Mouse (Mus musculus) hindbrain, postnatal 0 days (tissue): ENCODE data around the gene Dcaf8. TPM values are rescaled to one million over a fixed set of nuclear protein-coding genes. Genes with fewer than 3 reads are reported as not detected.
A peak's percentile ranks its signal among the peaks of the same experiment; 100 is the strongest.

Experiments used
- ATAC-seq: fragments of 200-750 bp; cut with Nextera tagmentation; 2 replicates; pipeline ENCODE4 v1.8.0; 2017; ENCODE audit warnings: mild to moderate bottlenecking, moderate TSS enrichment, moderate library complexity
- DNase-seq: peaks from one replicate; pipeline ENCODE4 v3.0.0-alpha.2; 2015; ENCODE audit warnings: low spot score
- H3K27ac ChIP-seq: fragments of 300-500 bp; sonication (generic); 2 replicates; pipeline ENCODE4 v1.5.1; 2014; ENCODE audit warnings: mild to moderate bottlenecking
- H3K27me3 ChIP-seq: fragments of 300-500 bp; sonication (generic); 2 replicates; pipeline ENCODE4 v1.6.1; 2014; ENCODE audit warnings: low read length, mixed read lengths; ENCODE audit not compliant: insufficient read depth
- H3K36me3 ChIP-seq: fragments of 300-500 bp; sonication (generic); 2 replicates; pipeline ENCODE4 v1.6.1; 2014; ENCODE audit warnings: low read length, mixed read lengths; ENCODE audit not compliant: insufficient read depth
- H3K4me1 ChIP-seq: fragments of 300-500 bp; sonication (generic); 2 replicates; pipeline ENCODE4 v1.6.1; 2014; ENCODE audit warnings: antibody characterized with exemption, low read length, mixed read lengths; ENCODE audit not compliant: insufficient read depth
- H3K4me2 ChIP-seq: fragments of 300-500 bp; sonication (generic); 2 replicates; pipeline ENCODE4 v1.6.1; 2014; ENCODE audit warnings: low read depth, mild to moderate bottlenecking, low read length, moderate library complexity, mixed read lengths
- H3K4me3 ChIP-seq: fragments of 300-500 bp; sonication (generic); 2 replicates; pipeline ENCODE4 v1.5.1; 2014; ENCODE audit warnings: low read length
- H3K9ac ChIP-seq: fragments of 300-500 bp; sonication (generic); replicated peaks from 2 replicates; pipeline ENCODE4 v1.6.1; 2014; ENCODE audit warnings: mild to moderate bottlenecking, low read length, moderate library complexity, mixed read lengths
- H3K9me3 ChIP-seq: fragments of 300-500 bp; sonication (generic); 2 replicates; pipeline ENCODE4 v1.6.1; 2016; ENCODE audit warnings: low read length, mixed read lengths
- CTCF ChIP-seq: IDR thresholded peaks from 2 replicates; pipeline ENCODE4 v1.5.1; 2016; ENCODE audit warnings: antibody characterized with exemption, control low read depth, low read depth
- WGBS: fragments of 180-500 bp; shearing (Covaris S2); extraction: QIAGEN DNeasy Blood & Tissue Kit; methylation state at CpG from one replicate; pipeline ENCODE4 v1.1.7; 2014; 5-methylcytosine and 5-hydroxymethylcytosine counted together
- polyA plus RNA-seq: library from polyadenylated mRNA; unstranded; fragments of >200 nt; fragmentation: Nextera tagmentation; extraction: Ambion mirVana; gene quantifications from 2 replicates; pipeline ENCODE4 v1.2.1, GENCODE M21; 2015
- total RNA-seq: library from RNA; depleted of rRNA; stranded (reverse); fragments of >200 nt; gene quantifications from 2 replicates; pipeline ENCODE4 v1.2.3, GENCODE M21; 2014

Dcaf8 gene
- total and polyA plus RNA-seq, 2 experiments from 2014 or later: 73.0 to 73.1 TPM

- H3K36me3 ChIP-seq: peaks cover 65% of the 10 kb centered on the region
- H3K4me1 ChIP-seq: no peaks in the 10 kb centered on the region
- DNase-seq (peak; percentile 37), ATAC-seq (peak; percentile 75; the same call in 1 of the 2 replicates)
- no peaks in the 10 kb centered on the region for H3K27me3 ChIP-seq
- no peak overlapping the region for H3K4me2 ChIP-seq
- H3K27ac ChIP-seq: no peak overlapping the region
- H3K9ac ChIP-seq: no peak overlapping the region
- no peak for TF ChIP-seq CTCF
- WGBS: 42% methylated on average over 5 of the region's 5 CpGs
- H3K4me3 ChIP-seq: no peak overlapping the region
- H3K9me3 ChIP-seq: no peaks in the 10 kb centered on the region
Observed at GRCm38 (mm10) chr1:172173181-172173580, 25.3 kb downstream of the Dcaf8 start.

GRCm38 (mm10) chr1:172177791-172178190, 29.9 kb downstream of the Dcaf8 start:
- H3K27ac ChIP-seq: no peak overlapping the region
- no peak overlapping the region for H3K4me3 ChIP-seq
- no peak overlapping the region for H3K4me2 ChIP-seq
- no peak overlapping the region for H3K9ac ChIP-seq
- ATAC-seq (no peak), DNase-seq (no peak)
- H3K36me3 ChIP-seq: peaks cover 49% of the 10 kb centered on the region
- no peaks in the 10 kb centered on the region for H3K9me3 ChIP-seq
- no peaks in the 10 kb centered on the region for H3K27me3 ChIP-seq
- no peaks in the 10 kb centered on the region for H3K4me1 ChIP-seq
- no peak for TF ChIP-seq CTCF
- WGBS: 63% methylated on average over 7 of the region's 7 CpGs

GRCm38 (mm10) chr1:172179102-172179501, 31.2 kb downstream of the Dcaf8 start:
- 66% methylated on average over 7 of the region's 7 CpGs for WGBS
- no peak for TF ChIP-seq CTCF
- no peak for DNase-seq
- Histone ChIP-seq H3K4me1 (no peaks in the 10 kb centered on the region), H3K36me3 (peaks cover 39% of the 10 kb centered on the region), H3K4me3 (no peak overlapping the region), H3K9ac (no peak overlapping the region), H3K9me3 (no peaks in the 10 kb centered on the region), H3K27ac (no peak overlapping the region), H3K27me3 (no peaks in the 10 kb centered on the region), H3K4me2 (no peak overlapping the region)
- ATAC-seq: no peak

GRCm38 (mm10) chr1:172180881-172181280, 33.0 kb downstream of the Dcaf8 start:
- TF ChIP-seq CTCF: no peak
- WGBS: 60% methylated on average over 4 of the region's 4 CpGs

GRCm38 (mm10) chr1:172181777-172182176, 33.9 kb downstream of the Dcaf8 start:
- H3K4me3 ChIP-seq: no peak overlapping the region
- ATAC-seq (no peak), DNase-seq (no peak)
- peaks cover 29% of the 10 kb centered on the region; the same call in 1 of the 2 replicates for H3K36me3 ChIP-seq
- H3K4me1 ChIP-seq: no peaks in the 10 kb centered on the region
- no peak overlapping the region for H3K27ac ChIP-seq
- no peaks in the 10 kb centered on the region for H3K9me3 ChIP-seq
- 90% methylated on average over 3 of the region's 3 CpGs for WGBS
- H3K4me2 ChIP-seq: no peak overlapping the region
- no peaks in the 10 kb centered on the region for H3K27me3 ChIP-seq
- no peak overlapping the region for H3K9ac ChIP-seq
- no peak for TF ChIP-seq CTCF

More at GRCm38 (mm10) chr1:172180881-172181280, 33.0 kb downstream of the Dcaf8 start:
- Histone ChIP-seq H3K36me3 (peaks cover 28% of the 10 kb centered on the region), H3K4me3 (no peak overlapping the region), H3K27me3 (no peaks in the 10 kb centered on the region), H3K4me2 (no peak overlapping the region), H3K27ac (no peak overlapping the region), H3K9ac (no peak overlapping the region), H3K9me3 (no peaks in the 10 kb centered on the region), H3K4me1 (no peaks in the 10 kb centered on the region)
- DNase-seq (no peak), ATAC-seq (no peak)

GRCm38 (mm10) chr1:172183056-172183455, 35.2 kb downstream of the Dcaf8 start:
- TF ChIP-seq CTCF: no peak
- DNase-seq (no peak), ATAC-seq (no peak)
- Histone ChIP-seq H3K4me3 (no peak overlapping the region), H3K36me3 (peaks cover 34% of the 10 kb centered on the region; the same call in 1 of the 2 replicates), H3K27ac (no peak overlapping the region), H3K4me1 (no peaks in the 10 kb centered on the region), H3K9ac (no peak overlapping the region), H3K4me2 (no peak overlapping the region), H3K9me3 (no peaks in the 10 kb centered on the region), H3K27me3 (no peaks in the 10 kb centered on the region)
- WGBS: 97% methylated on average over 6 of the region's 6 CpGs

- TF ChIP-seq CTCF: no peak
- Histone ChIP-seq H3K27ac (no peak overlapping the region), H3K27me3 (no peaks in the 10 kb centered on the region), H3K9ac (no peak overlapping the region), H3K4me3 (no peak overlapping the region), H3K9me3 (no peaks in the 10 kb centered on the region), H3K36me3 (peaks cover 33% of the 10 kb centered on the region; the same call in 1 of the 2 replicates), H3K4me2 (no peak overlapping the region), H3K4me1 (no peaks in the 10 kb centered on the region)
- no peak for DNase-seq
- ATAC-seq: no peak
Observed at GRCm38 (mm10) chr1:172183915-172184314, 36.0 kb downstream of the Dcaf8 start.
